Mouse (Mus musculus) olfactory bulb, adult 2 months (tissue): ENCODE data around the gene Ttc33.

Experiments used
- CTCF ChIP-seq: fragments of 200-500 bp; IDR thresholded peaks from 2 replicates; pipeline ENCODE4 v1.5.1; 2012; ENCODE audit warnings: low read depth, mild to moderate bottlenecking, low read length, moderate library complexity; ENCODE audit not compliant: insufficient read depth
- POLR2A ChIP-seq: fragments of 200-500 bp; IDR thresholded peaks from 2 replicates; pipeline ENCODE4 v1.6.1; 2012; ENCODE audit warnings: mild to moderate bottlenecking, low read depth, low read length, moderate library complexity; ENCODE audit not compliant: insufficient read depth

GRCm38 (mm10) chr15:5194931-5195330 lies 9.6 kb downstream of the Ttc33 start:
- no peak for TF ChIP-seq CTCF
- TF ChIP-seq POLR2A = no peak
